Mouse (Mus musculus): ENCODE data around the gene Zbtb18. TPM values are rescaled to one million over a fixed set of nuclear protein-coding genes. Genes with fewer than 3 reads are reported as not detected.

Zbtb18 gene
- total and polyA plus RNA-seq, 2 experiments from 2014 or later, result 45.6 to 114 TPM

- no peak overlapping the region for H3K4me3 ChIP-seq (ENCODE audit: low read length)
- no peak overlapping the region for H3K9ac ChIP-seq (replicated peaks; ENCODE audit: low read length)
- H3K9me3 ChIP-seq (ENCODE audit: low read length), result no peaks in the 10 kb centered on the region
- H3K4me2 ChIP-seq (ENCODE audit: low read depth, low read length), result no peak overlapping the region
- H3K27ac ChIP-seq, result peak overlapping the region; percentile 16; the same call in 1 of the 2 replicates
- H3K4me1 ChIP-seq (ENCODE audit: insufficient read depth, low read length), result peaks cover 5% of the 10 kb centered on the region; the same call in 1 of the 2 replicates
- H3K36me3 ChIP-seq (ENCODE audit: insufficient read depth, low read length), result no peaks in the 10 kb centered on the region
- DNase-seq (ENCODE audit: low spot score) (no peak), ATAC-seq (no peak)
- H3K27me3 ChIP-seq (ENCODE audit: insufficient read depth, low read length), result no peaks in the 10 kb centered on the region
- WGBS, result 79% methylated on average over 6 of the region's 6 CpGs
- TF ChIP-seq CTCF (IDR thresholded peaks at IDR 0.05; ENCODE audit: low read depth), result no peak
Measured at GRCm38 (mm10) chr1:177457981-177458380, 15.8 kb downstream of the Zbtb18 start.

GRCm38 (mm10) chr1:177458456-177459389 lies 16.6 kb downstream of the Zbtb18 start:
- DNase-seq (ENCODE audit: low spot score) (peak; percentile 62), ATAC-seq (peak; percentile 75)
- WGBS, result 45% methylated on average over 18 of the region's 18 CpGs
- no peak for TF ChIP-seq CTCF (IDR thresholded peaks at IDR 0.05; ENCODE audit: low read depth)
- H3K4me2 ChIP-seq (ENCODE audit: low read depth, low read length), result peak overlapping the region; percentile 22; the same call in 1 of the 2 replicates
- H3K4me1 ChIP-seq (ENCODE audit: insufficient read depth, low read length), result peaks cover 5% of the 10 kb centered on the region; the same call in 1 of the 2 replicates
- H3K27ac ChIP-seq, result peak overlapping the region; percentile 65
- H3K36me3 ChIP-seq (ENCODE audit: insufficient read depth, low read length), result no peaks in the 10 kb centered on the region
- H3K27me3 ChIP-seq (ENCODE audit: insufficient read depth, low read length), result no peaks in the 10 kb centered on the region
- H3K9ac ChIP-seq (replicated peaks; ENCODE audit: low read length), result no peak overlapping the region
- no peaks in the 10 kb centered on the region for H3K9me3 ChIP-seq (ENCODE audit: low read length)
- no peak overlapping the region for H3K4me3 ChIP-seq (ENCODE audit: low read length)

GRCm38 (mm10) chr1:177459536-177459935 lies 17.4 kb downstream of the Zbtb18 start:
- H3K27ac ChIP-seq, result peak overlapping the region; percentile 65; the same call in 1 of the 2 replicates
- ATAC-seq (no peak), DNase-seq (ENCODE audit: low spot score) (no peak)
- TF ChIP-seq CTCF (IDR thresholded peaks at IDR 0.05; ENCODE audit: low read depth), result no peak
- no peak overlapping the region for H3K4me2 ChIP-seq (ENCODE audit: low read depth, low read length)
- H3K27me3 ChIP-seq (ENCODE audit: insufficient read depth, low read length), result no peaks in the 10 kb centered on the region
- no peak overlapping the region for H3K4me3 ChIP-seq (ENCODE audit: low read length)
- WGBS, result 39% methylated on average over 2 of the region's 2 CpGs
- no peaks in the 10 kb centered on the region for H3K9me3 ChIP-seq (ENCODE audit: low read length)
- no peaks in the 10 kb centered on the region for H3K36me3 ChIP-seq (ENCODE audit: insufficient read depth, low read length)
- H3K9ac ChIP-seq (replicated peaks; ENCODE audit: low read length), result no peak overlapping the region
- H3K4me1 ChIP-seq (ENCODE audit: insufficient read depth, low read length), result peaks cover 5% of the 10 kb centered on the region; the same call in 1 of the 2 replicates

GRCm38 (mm10) chr1:177467150-177467549 lies 25.0 kb downstream of the Zbtb18 start:
- H3K4me1 ChIP-seq (ENCODE audit: insufficient read depth, low read length), result no peaks in the 10 kb centered on the region
- H3K4me3 ChIP-seq (ENCODE audit: low read length), result no peak overlapping the region
- no peaks in the 10 kb centered on the region for H3K9me3 ChIP-seq (ENCODE audit: low read length)
- H3K36me3 ChIP-seq (ENCODE audit: insufficient read depth, low read length), result no peaks in the 10 kb centered on the region
- DNase-seq (ENCODE audit: low spot score) (no peak), ATAC-seq (no peak)
- no peaks in the 10 kb centered on the region for H3K27me3 ChIP-seq (ENCODE audit: insufficient read depth, low read length)
- no peak overlapping the region for H3K4me2 ChIP-seq (ENCODE audit: low read depth, low read length)
- 65% methylated on average over 8 of the region's 8 CpGs for WGBS
- H3K9ac ChIP-seq (replicated peaks; ENCODE audit: low read length), result no peak overlapping the region
- TF ChIP-seq CTCF (IDR thresholded peaks at IDR 0.05; ENCODE audit: low read depth), result no peak
- H3K27ac ChIP-seq, result no peak overlapping the region

GRCm38 (mm10) chr1:177468436-177468835 lies 26.3 kb downstream of the Zbtb18 start:
- H3K36me3 ChIP-seq (ENCODE audit: insufficient read depth, low read length), result no peaks in the 10 kb centered on the region
- 68% methylated on average over 5 of the region's 5 CpGs for WGBS
- no peaks in the 10 kb centered on the region for H3K27me3 ChIP-seq (ENCODE audit: insufficient read depth, low read length)
- no peak for TF ChIP-seq CTCF (IDR thresholded peaks at IDR 0.05; ENCODE audit: low read depth)
- H3K27ac ChIP-seq, result no peak overlapping the region
- no peak overlapping the region for H3K9ac ChIP-seq (replicated peaks; ENCODE audit: low read length)
- DNase-seq (ENCODE audit: low spot score) (no peak), ATAC-seq (no peak)
- H3K4me3 ChIP-seq (ENCODE audit: low read length), result no peak overlapping the region
- H3K4me1 ChIP-seq (ENCODE audit: insufficient read depth, low read length), result no peaks in the 10 kb centered on the region
- H3K4me2 ChIP-seq (ENCODE audit: low read depth, low read length), result no peak overlapping the region
- H3K9me3 ChIP-seq (ENCODE audit: low read length), result no peaks in the 10 kb centered on the region

- Histone ChIP-seq H3K4me2 (ENCODE audit: low read depth, low read length) (no peak overlapping the region), H3K4me1 (ENCODE audit: insufficient read depth, low read length) (no peaks in the 10 kb centered on the region), H3K27ac (no peak overlapping the region), H3K9me3 (ENCODE audit: low read length) (no peaks in the 10 kb centered on the region), H3K36me3 (ENCODE audit: insufficient read depth, low read length) (no peaks in the 10 kb centered on the region), H3K27me3 (ENCODE audit: insufficient read depth, low read length) (no peaks in the 10 kb centered on the region), H3K4me3 (ENCODE audit: low read length) (no peak overlapping the region), H3K9ac (replicated peaks; ENCODE audit: low read length) (no peak overlapping the region)
- no peak for DNase-seq (ENCODE audit: low spot score)
- WGBS, result 85% methylated on average over 4 of the region's 4 CpGs
- no peak for ATAC-seq
- TF ChIP-seq CTCF (IDR thresholded peaks at IDR 0.05; ENCODE audit: low read depth), result no peak
Measured at GRCm38 (mm10) chr1:177470091-177470490, 27.9 kb downstream of the Zbtb18 start.

- Histone ChIP-seq H3K27me3 (ENCODE audit: insufficient read depth, low read length) (no peaks in the 10 kb centered on the region), H3K4me1 (ENCODE audit: insufficient read depth, low read length) (no peaks in the 10 kb centered on the region), H3K27ac (no peak overlapping the region), H3K9me3 (ENCODE audit: low read length) (no peaks in the 10 kb centered on the region), H3K4me2 (ENCODE audit: low read depth, low read length) (no peak overlapping the region), H3K9ac (replicated peaks; ENCODE audit: low read length) (no peak overlapping the region), H3K36me3 (ENCODE audit: insufficient read depth, low read length) (no peaks in the 10 kb centered on the region), H3K4me3 (ENCODE audit: low read length) (no peak overlapping the region)
- TF ChIP-seq CTCF (IDR thresholded peaks at IDR 0.05; ENCODE audit: low read depth), result no peak
- no peak for DNase-seq (ENCODE audit: low spot score)
- 88% methylated on average over 2 of the region's 2 CpGs for WGBS
- ATAC-seq, result no peak
Measured at GRCm38 (mm10) chr1:177470951-177471350, 28.8 kb downstream of the Zbtb18 start.
